ENCODE assay signal across 8 mouse cellular contexts in the genomic region with DNA sequence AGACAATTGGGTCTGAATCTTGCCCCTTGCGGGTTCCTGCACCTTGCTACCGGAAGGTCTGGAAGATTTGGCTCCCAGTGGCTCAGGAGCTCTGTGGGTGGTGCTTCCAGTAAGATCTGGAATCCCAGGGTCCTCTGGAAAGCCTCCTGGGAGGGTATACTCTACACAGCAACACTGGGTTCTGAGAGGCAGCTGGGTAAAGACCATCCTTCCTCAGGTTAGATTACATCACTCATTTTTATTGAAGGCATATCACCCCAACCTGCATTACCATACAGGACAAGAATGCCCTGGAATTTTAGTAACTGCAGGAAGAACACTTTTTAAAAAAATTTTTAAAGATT. TPM values are rescaled to one million over a fixed set of nuclear protein-coding genes. Genes with fewer than 3 reads are reported as not detected.
DNase-seq lines count a peak whose midpoint lies in the region; ATAC-seq and TF ChIP-seq lines count a peak whose summit lies in the region.

No protein-coding gene starts in this region.

- H3K79me2 ChIP-seq in heart, adult 2 months (replicated peaks; ENCODE audit: control insufficient read depth, insufficient read depth, low read length), result no peaks in the 10 kb centered on the region
- no peaks in the 10 kb centered on the region for H3K79me2 ChIP-seq in macrophage (ENCODE audit: inconsistent target)

- H3K9me3 ChIP-seq in heart, postnatal 0 days (replicated peaks; ENCODE audit: control insufficient read depth, low read length), result no peaks in the 10 kb centered on the region

- no peaks in the 10 kb centered on the region for H3K4me1 ChIP-seq in heart, adult 2 months (ENCODE audit: control insufficient read depth, insufficient read depth, low read length)
- H3K4me1 ChIP-seq in heart, postnatal 0 days (ENCODE audit: control insufficient read depth, insufficient read depth), result 0 out of 2 replicates have a peak, but pooled peaks cover 11% of the 10 kb centered on the region

- no peak for TF ChIP-seq EP300 in heart, adult 2 months (IDR thresholded peaks at IDR 0.05; ENCODE audit: insufficient read depth, low read depth, low read length)
- no peak for TF ChIP-seq EP300 in heart, postnatal 0 days (IDR thresholded peaks at IDR 0.05; ENCODE audit: low read depth)

- 23% methylated on average over 2 of the region's 2 CpGs for WGBS in heart, adult 2 months
- 25% methylated on average over 2 of the region's 2 CpGs for WGBS in heart, postnatal 0 days
- 58% methylated on average over 2 of the region's 2 CpGs for WGBS in macrophage (ENCODE audit: missing documents)

- peak overlapping the region; percentile 45 for H3K4me3 ChIP-seq in heart, adult 2 months
- H3K4me3 ChIP-seq in heart, postnatal 0 days (ENCODE audit: low read depth, low read length), result peak overlapping the region; percentile 50
- peak overlapping the region; percentile 26; the same call in 1 of the 2 replicates for H3K4me3 ChIP-seq in macrophage (ENCODE audit: inconsistent target)

- no peaks in the 10 kb centered on the region for H3K36me3 ChIP-seq in heart, adult 2 months (ENCODE audit: control insufficient read depth, insufficient read depth, low read length)
- H3K36me3 ChIP-seq in heart, postnatal 0 days (replicated peaks; ENCODE audit: control insufficient read depth, insufficient read depth, low read length), result no peaks in the 10 kb centered on the region
- H3K36me3 ChIP-seq in macrophage (ENCODE audit: inconsistent target), result no peaks in the 10 kb centered on the region

- no peaks in the 10 kb centered on the region; the same call in 1 of the 2 replicates for H3K27me3 ChIP-seq in heart, adult 2 months (ENCODE audit: control insufficient read depth, insufficient read depth, low read length)
- H3K27me3 ChIP-seq in heart, postnatal 0 days (ENCODE audit: control insufficient read depth, insufficient read depth, low read length), result 0 out of 2 replicates have a peak, but pooled peaks cover 7% of the 10 kb centered on the region

- TF ChIP-seq CTCF in heart, adult 2 months (IDR thresholded peaks at IDR 0.05), result no peak
- TF ChIP-seq CTCF in heart, postnatal 0 days (IDR thresholded peaks at IDR 0.05; ENCODE audit: low read depth), result no peak

- DNase-seq in heart, adult 2 months, result no peak
- DNase-seq in heart, postnatal 4 days, result no peak
- DNase-seq in R1 (ENCODE audit: low read depth, low spot score), result peak; percentile 46
- DNase-seq in heart, postnatal 0 days (ENCODE audit: low spot score), result no peak
- no peak for DNase-seq in c-Kit-positive CD71-positive TER-119-positive erythroid progenitor cells, embryonic 14.5 days (ENCODE audit: low spot score)

- peak overlapping the region; percentile 73 for H3K4me2 ChIP-seq in heart, postnatal 0 days (ENCODE audit: low read depth, low read length)

- H3K9ac ChIP-seq in heart, adult 2 months (ENCODE audit: low read depth, low read length), result peak overlapping the region; percentile 38; the same call in 1 of the 2 replicates
- H3K9ac ChIP-seq in heart, postnatal 0 days (replicated peaks; ENCODE audit: low read depth, low read length), result peak overlapping the region; percentile 41; the same call in 1 of the 2 replicates

- H3K27ac ChIP-seq in heart, adult 2 months, result no peak overlapping the region
- H3K27ac ChIP-seq in heart, postnatal 0 days (ENCODE audit: low read depth), result no peak overlapping the region
- H3K27ac ChIP-seq in macrophage, result no peak overlapping the region

- no peak for ATAC-seq in heart, postnatal 0 days (ENCODE audit: insufficient read depth, low read depth)
- no peak for ATAC-seq in CD4-positive, CD25-positive, alpha-beta regulatory T cell, adult 4 months
- no peak for ATAC-seq in erythroid progenitor cell, adult 5-6 weeks (replicated peaks; ENCODE audit: low FRiP score, poor library complexity, severe bottlenecking)

- TF ChIP-seq POLR2A in heart, adult 2 months (IDR thresholded peaks at IDR 0.05; ENCODE audit: insufficient read depth, low read depth, low read length), result no peak

- intact Hi-C loops in heart, adult 2 months (cut with DNase I), result loop anchor here (10.0 kb wide), 2 partner anchors 155 to 285 kb away; no protein-coding TSS in a partner anchor

RNA-seq across cellular contexts. Expression of a gene that starts 20.1 kb away (rescaled TPM):
- 10 to 100 TPM; 59.7 to 81.4 TPM for total RNA-seq in heart, adult 2 months (2021)
- 412 and 511 TPM in 2 replicates for polyA plus RNA-seq in heart, adult 2 months (2012; rRNA removed)
- 10 to 100 TPM; 49.4 to 50.8 TPM for total RNA-seq in heart, postnatal 4 days (2021)
- total RNA-seq in heart, postnatal 0 days (2014; rRNA removed; ENCODE audit: low replicate concordance), result 80.1 and 118 TPM in 2 replicates
- 339 and 434 TPM in 2 replicates for polyA plus RNA-seq in heart, postnatal 0 days (2015; fragmentation: Nextera tagmentation; extraction: Ambion mirVana)
- not detected for total RNA-seq in macrophage (2018; cell fraction: chromatin; rRNA removed)
- not detected for total RNA-seq in macrophage (2018; cell fraction: cytosol; rRNA removed)
- not detected for total RNA-seq in macrophage (2018; cell fraction: nucleus; rRNA removed)
- polyA plus RNA-seq in macrophage (2018), result not detected in 3 replicates
- not detected for polyA plus RNA-seq in CD4-positive, CD25-positive, alpha-beta regulatory T cell, adult 4 months (2017; shearing (Covaris generic))
- not detected in 2 replicates for total RNA-seq in erythroid progenitor cell, adult 5-6 weeks (2015; ENCODE audit: low replicate concordance)
- total RNA-seq in erythroid progenitor cell, adult 5-6 weeks (2017; ENCODE audit: low replicate concordance), result not detected in 2 replicates

RNA-seq across cellular contexts. Expression of a gene that starts 58.5 kb away (rescaled TPM):
- total RNA-seq in heart, adult 2 months (2021), result under 1 TPM; 0.10 to 0.14 TPM
- polyA plus RNA-seq in heart, adult 2 months (2012; rRNA removed), result 0.23 and 0.26 TPM in 2 replicates
- total RNA-seq in heart, postnatal 4 days (2021), result under 1 TPM; 0.16 to 0.17 TPM
- 0.39 TPM in 1 of 2 replicates, not detected in the other for total RNA-seq in heart, postnatal 0 days (2014; rRNA removed; ENCODE audit: low replicate concordance)
- 0.10 and 0.16 TPM in 2 replicates for polyA plus RNA-seq in heart, postnatal 0 days (2015; fragmentation: Nextera tagmentation; extraction: Ambion mirVana)
- total RNA-seq in macrophage (2018; cell fraction: chromatin; rRNA removed), result not detected
- total RNA-seq in macrophage (2018; cell fraction: cytosol; rRNA removed), result not detected
- total RNA-seq in macrophage (2018; cell fraction: nucleus; rRNA removed), result not detected
- polyA plus RNA-seq in macrophage (2018), result not detected in 3 replicates
- polyA plus RNA-seq in CD4-positive, CD25-positive, alpha-beta regulatory T cell, adult 4 months (2017; shearing (Covaris generic)), result 10 to 100 TPM; 10.5 to 14.8 TPM
- total RNA-seq in erythroid progenitor cell, adult 5-6 weeks (2015; ENCODE audit: low replicate concordance), result not detected in 2 replicates
- not detected in 2 replicates for total RNA-seq in erythroid progenitor cell, adult 5-6 weeks (2017; ENCODE audit: low replicate concordance)

Comparison
In these comparisons a context has a peak if more than half of its experiments do, and no peak if none do; other contexts are left out.
1. RNA of a gene that starts 20.1 kb away (total RNA-seq): 59.7 to 81.4 TPM in heart, adult 2 months, 80.1 to 118 TPM in heart, postnatal 0 days and 49.4 to 50.8 TPM in heart, postnatal 4 days; not detected in erythroid progenitor cell, adult 5-6 weeks; every median in the first group is over 10 times any median in the second.
2. Peak in every context shown above with its lines, with median percentiles within 50 percentile points of each other: H3K4me3 ChIP-seq.